Mouse (Mus musculus) frontal cortex, postnatal 25 days (tissue): ENCODE data around the gene Sema4a.
"Not testable (repeated sequence)": the region's sequence is repeated elsewhere in the genome, so short reads cannot be mapped to it uniquely, and the experiment has no call there.

Source experiments
- DNase-seq, 2 experiments: peaks; one replicate each; pipeline ENCODE4 v3.0.0; 2022; ENCODE audit warnings: low spot score in 2 of 2

The Sema4a gene

GRCm38 (mm10) chr3:88428639-88429038 is 32.3 kb downstream of the Sema4a start:
- not testable (repeated sequence) for DNase-seq

- no peak for DNase-seq
Measured at GRCm38 (mm10) chr3:88427342-88427905, 33.6 kb downstream of the Sema4a start.

- DNase-seq: no peak
Measured at GRCm38 (mm10) chr3:88425708-88426420, 35.1 kb downstream of the Sema4a start.

- no peak for DNase-seq
Measured at GRCm38 (mm10) chr3:88425330-88425689, 35.7 kb downstream of the Sema4a start.

- DNase-seq: peak; percentile 71 to 89
Measured at GRCm38 (mm10) chr3:88424605-88425329, 36.2 kb downstream of the Sema4a start, which contains the start of gene Slc25a44. TSS of gene Slc25a44 (minus strand) at chr3:88425139.

GRCm38 (mm10) chr3:88422020-88422720 is 38.8 kb downstream of the Sema4a start:
- no peak for DNase-seq

GRCm38 (mm10) chr3:88420771-88421170 is 40.2 kb downstream of the Sema4a start:
- DNase-seq: no peak

- DNase-seq: no peak
Measured at GRCm38 (mm10) chr3:88418016-88418415, 43.0 kb downstream of the Sema4a start.

- DNase-seq: no peak
Measured at GRCm38 (mm10) chr3:88415668-88416067, 45.3 kb downstream of the Sema4a start.

GRCm38 (mm10) chr3:88412636-88413035 is 48.3 kb downstream of the Sema4a start:
- no peak for DNase-seq

GRCm38 (mm10) chr3:88411681-88412080 is 49.3 kb downstream of the Sema4a start:
- no peak for DNase-seq

GRCm38 (mm10) chr3:88410645-88411031 is 50.3 kb downstream of the Sema4a start:
- no peak for DNase-seq

GRCm38 (mm10) chr3:88409741-88410644 is 51.0 kb downstream of the Sema4a start, which contains the start of gene Pmf1:
TSS of gene Pmf1 (minus strand) at chr3:88410331.
- DNase-seq: peak; percentile 80

- no peak for DNase-seq
Measured at GRCm38 (mm10) chr3:88408953-88409352, 52.0 kb downstream of the Sema4a start.

- no peak for DNase-seq
Measured at GRCm38 (mm10) chr3:88407529-88407928, 53.5 kb downstream of the Sema4a start.

- DNase-seq: peak; percentile 19 to 60
Measured at GRCm38 (mm10) chr3:88407090-88407489, 53.9 kb downstream of the Sema4a start.

GRCm38 (mm10) chr3:88403522-88404230 is 57.3 kb downstream of the Sema4a start:
- DNase-seq: no peak

GRCm38 (mm10) chr3:88398666-88399065 is 62.3 kb downstream of the Sema4a start:
- DNase-seq: no peak

GRCm38 (mm10) chr3:88395742-88396141 is 65.2 kb downstream of the Sema4a start:
- no peak for DNase-seq

GRCm38 (mm10) chr3:88395288-88395687 is 65.7 kb downstream of the Sema4a start:
- DNase-seq: no peak
